Mouse (Mus musculus): ENCODE data around the gene Cers3. TPM values are rescaled to one million over a fixed set of nuclear protein-coding genes. Genes with fewer than 3 reads are reported as not detected.
A peak's percentile ranks its signal among the peaks of the same experiment; 100 is the strongest.

Cers3 gene
- polyA plus RNA-seq, 1 experiment from 2014 or later: 1.3 TPM

DNA sequence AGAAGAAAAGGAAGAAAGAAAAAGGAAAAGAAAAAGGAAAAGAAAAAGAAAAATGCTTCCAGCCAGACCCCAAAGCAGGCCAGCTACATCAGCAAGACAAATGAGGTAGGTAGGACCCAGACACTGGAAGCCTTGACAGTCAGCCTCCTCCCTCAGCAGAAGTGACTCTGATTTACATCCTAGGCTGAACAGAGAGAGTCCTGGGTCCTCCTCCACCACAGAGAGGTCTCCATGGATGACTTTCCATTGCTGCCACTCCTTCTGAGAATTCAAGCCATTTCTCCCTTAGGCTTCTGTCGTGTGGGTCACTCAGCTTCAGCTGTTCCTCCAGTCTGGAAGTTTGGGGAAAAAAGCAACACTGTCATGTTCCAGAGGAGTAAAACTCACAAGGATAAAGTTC, 68.0 kb downstream of the Cers3 start:
- H3K36me3 ChIP-seq: no peaks in the 10 kb centered on the region
- WGBS: 28% methylated on average over 1 of the region's 1 CpGs
- H3K4me2 ChIP-seq: no peak overlapping the region
- H3K27ac ChIP-seq: no peak overlapping the region
- ATAC-seq (replicated peaks; ENCODE audit: low FRiP score): peak; percentile 52; the same call in 1 of the 2 replicates
- H3K27me3 ChIP-seq: no peaks in the 10 kb centered on the region
- H3K9ac ChIP-seq: no peak overlapping the region
- H3K4me3 ChIP-seq (replicated peaks): no peak overlapping the region
- 0 out of 2 replicates have a peak, but pooled peaks cover 4% of the 10 kb centered on the region for H3K4me1 ChIP-seq
- no peaks in the 10 kb centered on the region for H3K9me3 ChIP-seq (replicated peaks)

- H3K27ac ChIP-seq: 0 out of 2 replicates have a peak overlapping the region, but pooled peaks have one; percentile 8
Observed at GRCm38 (mm10) chr7:66812289-66812688, 69.0 kb downstream of the Cers3 start.

DNA sequence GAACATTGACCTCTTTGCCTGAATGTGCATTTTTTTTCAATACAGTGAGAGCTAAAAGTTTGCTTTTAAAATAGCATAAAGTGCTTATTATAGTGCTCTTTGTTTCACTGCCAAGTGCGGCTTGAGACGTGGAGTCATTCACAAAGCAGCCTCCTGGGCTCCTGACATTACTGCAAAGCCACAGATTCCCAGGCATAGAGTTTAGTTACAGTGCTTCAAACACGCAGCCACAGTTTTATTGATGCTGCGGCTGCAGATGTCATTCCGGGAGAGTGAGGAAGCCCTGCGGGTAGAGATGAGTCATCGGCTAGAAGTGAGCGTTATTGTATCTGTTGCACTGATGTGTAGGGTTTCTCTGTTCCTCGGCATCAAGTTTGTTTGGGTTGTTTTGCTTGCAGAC, 69.4 kb downstream of the Cers3 start:
- no peaks in the 10 kb centered on the region for H3K36me3 ChIP-seq
- H3K4me3 ChIP-seq (replicated peaks): no peak overlapping the region
- no peaks in the 10 kb centered on the region for H3K27me3 ChIP-seq
- 0 out of 2 replicates have a peak overlapping the region, but pooled peaks have one; percentile 8 for H3K27ac ChIP-seq
- no peaks in the 10 kb centered on the region for H3K9me3 ChIP-seq (replicated peaks)
- 0 out of 2 replicates have a peak, but pooled peaks cover 5% of the 10 kb centered on the region for H3K4me1 ChIP-seq
- H3K9ac ChIP-seq: no peak overlapping the region
- H3K4me2 ChIP-seq: no peak overlapping the region
- WGBS: 29% methylated on average over 9 of the region's 9 CpGs
- no peak for ATAC-seq (replicated peaks; ENCODE audit: low FRiP score)

More at GRCm38 (mm10) chr7:66812289-66812688, 69.0 kb downstream of the Cers3 start:
- no peak for ATAC-seq (replicated peaks; ENCODE audit: low FRiP score)
- Histone ChIP-seq H3K27me3 (no peaks in the 10 kb centered on the region), H3K9ac (no peak overlapping the region), H3K4me2 (no peak overlapping the region), H3K36me3 (no peaks in the 10 kb centered on the region), H3K4me1 (0 out of 2 replicates have a peak, but pooled peaks cover 4% of the 10 kb centered on the region), H3K9me3 (replicated peaks) (no peaks in the 10 kb centered on the region), H3K4me3 (replicated peaks) (no peak overlapping the region)
- 76% methylated on average over 4 of the region's 4 CpGs for WGBS

DNA sequence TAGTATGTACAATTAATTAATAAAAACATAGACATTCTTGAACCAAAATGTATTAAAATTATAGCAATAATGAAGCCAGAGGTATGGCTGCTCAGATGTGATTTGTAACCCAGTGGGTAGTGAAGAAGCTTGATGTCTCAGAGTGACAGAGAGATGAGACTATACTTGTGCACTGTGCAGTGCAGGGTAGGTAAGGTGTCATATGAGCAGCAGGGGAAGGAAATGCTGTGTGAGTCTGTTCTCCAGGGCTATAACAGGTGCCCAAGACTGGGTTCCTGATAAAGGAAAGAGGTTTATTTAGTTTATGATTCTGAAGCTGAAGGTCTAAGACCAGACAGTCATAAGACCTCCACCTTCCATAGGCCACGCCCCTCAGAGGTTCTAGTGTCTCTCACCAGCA, 69.9 kb downstream of the Cers3 start:
- 59% methylated on average over 1 of the region's 1 CpGs for WGBS
- 0 out of 2 replicates have a peak, but pooled peaks cover 6% of the 10 kb centered on the region for H3K4me1 ChIP-seq
- no peaks in the 10 kb centered on the region for H3K36me3 ChIP-seq
- H3K9me3 ChIP-seq (replicated peaks): no peaks in the 10 kb centered on the region
- no peak overlapping the region for H3K4me2 ChIP-seq
- no peak overlapping the region for H3K4me3 ChIP-seq (replicated peaks)
- ATAC-seq (replicated peaks; ENCODE audit: low FRiP score): no peak
- H3K27ac ChIP-seq: no peak overlapping the region
- H3K27me3 ChIP-seq: no peaks in the 10 kb centered on the region
- no peak overlapping the region for H3K9ac ChIP-seq

GRCm38 (mm10) chr7:66815526-66815925, 72.2 kb downstream of the Cers3 start:
- no peaks in the 10 kb centered on the region for H3K9me3 ChIP-seq (replicated peaks)
- no peak for ATAC-seq (replicated peaks; ENCODE audit: low FRiP score)
- 71% methylated on average over 6 of the region's 6 CpGs for WGBS
- no peak overlapping the region for H3K27ac ChIP-seq
- H3K9ac ChIP-seq: no peak overlapping the region
- no peaks in the 10 kb centered on the region for H3K27me3 ChIP-seq
- no peak overlapping the region for H3K4me3 ChIP-seq (replicated peaks)
- 0 out of 2 replicates have a peak, but pooled peaks cover 6% of the 10 kb centered on the region for H3K4me1 ChIP-seq
- H3K4me2 ChIP-seq: no peak overlapping the region
- H3K36me3 ChIP-seq: no peaks in the 10 kb centered on the region

DNA sequence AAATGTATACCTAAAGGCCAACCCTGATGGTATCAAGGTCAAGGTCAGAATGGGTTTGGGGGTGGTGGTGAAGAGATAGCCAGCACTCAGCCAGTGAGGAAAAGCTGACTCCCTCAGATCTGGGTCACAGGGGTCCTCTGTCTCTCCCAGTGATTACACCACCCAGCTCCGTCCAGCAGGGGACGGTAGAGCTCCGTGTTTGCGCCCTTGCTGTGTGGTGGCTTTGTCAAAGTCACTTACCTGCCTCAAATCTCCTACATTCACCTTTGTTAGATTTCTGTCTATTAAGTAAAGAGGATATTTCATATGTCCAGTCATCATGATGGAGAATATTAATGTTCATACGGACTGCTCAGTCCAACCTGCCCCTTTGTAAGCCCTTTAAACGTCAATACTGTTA, 76.7 kb downstream of the Cers3 start:
- H3K4me3 ChIP-seq (replicated peaks): no peak overlapping the region
- H3K27me3 ChIP-seq: no peaks in the 10 kb centered on the region
- H3K9ac ChIP-seq: no peak overlapping the region
- WGBS: 31% methylated on average over 6 of the region's 6 CpGs
- H3K36me3 ChIP-seq: no peaks in the 10 kb centered on the region
- 0 out of 2 replicates have a peak, but pooled peaks have one; percentile 29 for ATAC-seq (replicated peaks; ENCODE audit: low FRiP score)
- no peak overlapping the region for H3K4me2 ChIP-seq
- H3K9me3 ChIP-seq (replicated peaks): no peaks in the 10 kb centered on the region
- no peak overlapping the region for H3K27ac ChIP-seq
- H3K4me1 ChIP-seq: peaks cover 5% of the 10 kb centered on the region; the same call in 1 of the 2 replicates

DNA sequence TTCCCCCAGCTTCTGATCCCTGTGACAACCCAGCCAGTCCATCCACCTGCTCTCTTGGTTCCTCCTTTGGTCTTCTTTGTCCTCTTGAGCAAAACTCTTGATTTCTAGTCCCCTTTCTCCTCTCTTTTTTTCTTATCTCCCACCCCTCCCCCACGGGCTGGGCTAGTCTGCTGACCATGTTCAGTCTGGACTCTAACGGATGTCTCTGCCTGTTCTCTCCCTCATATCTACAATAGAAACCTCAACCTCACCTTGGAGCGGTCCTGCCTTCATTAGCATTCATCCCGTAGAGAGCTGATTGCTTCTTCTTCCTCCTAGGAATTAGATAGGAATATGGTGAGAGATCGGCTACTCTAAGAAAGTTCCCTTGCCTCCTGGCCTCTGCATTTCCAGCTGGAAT, 87.5 kb downstream of the Cers3 start:
- Histone ChIP-seq H3K4me3 (replicated peaks) (no peak overlapping the region), H3K4me1 (peaks cover 12% of the 10 kb centered on the region), H3K9me3 (replicated peaks) (no peaks in the 10 kb centered on the region), H3K9ac (no peak overlapping the region), H3K4me2 (peak overlapping the region; percentile 22; the same call in 1 of the 2 replicates), H3K27ac (0 out of 2 replicates have a peak overlapping the region, but pooled peaks have one; percentile 19), H3K27me3 (no peaks in the 10 kb centered on the region; the same call in 1 of the 2 replicates), H3K36me3 (no peaks in the 10 kb centered on the region)
- 59% methylated on average over 5 of the region's 5 CpGs for WGBS
- ATAC-seq (replicated peaks; ENCODE audit: low FRiP score): no peak

GRCm38 (mm10) chr7:66831295-66831694, 88.0 kb downstream of the Cers3 start:
- H3K27ac ChIP-seq: 0 out of 2 replicates have a peak overlapping the region, but pooled peaks have one; percentile 19
- H3K27me3 ChIP-seq: no peaks in the 10 kb centered on the region; the same call in 1 of the 2 replicates
- H3K4me2 ChIP-seq: 0 out of 2 replicates have a peak overlapping the region, but pooled peaks have one; percentile 22
- no peak for ATAC-seq (replicated peaks; ENCODE audit: low FRiP score)
- peaks cover 12% of the 10 kb centered on the region for H3K4me1 ChIP-seq
- no peak overlapping the region for H3K9ac ChIP-seq
- H3K4me3 ChIP-seq (replicated peaks): no peak overlapping the region
- no peaks in the 10 kb centered on the region for H3K36me3 ChIP-seq
- WGBS: 49% methylated on average over 5 of the region's 5 CpGs
- H3K9me3 ChIP-seq (replicated peaks): no peaks in the 10 kb centered on the region

GRCm38 (mm10) chr7:66839463-66840007, 96.2 kb downstream of the Cers3 start, which contains the start of gene Adamts17:
Gene Adamts17 (plus strand): TSS chr7:66839735.
- ATAC-seq (replicated peaks; ENCODE audit: low FRiP score): peak; percentile 96
- Histone ChIP-seq H3K4me3 (replicated peaks) (peak within 1 kb of the TSS; percentile 60), H3K27me3 (peaks cover 12% of the 10 kb centered on the region), H3K4me1 (peaks cover 16% of the 10 kb centered on the region), H3K9me3 (replicated peaks) (no peaks in the 10 kb centered on the region), H3K27ac (peak within 1 kb of the TSS; percentile 66), H3K4me2 (peak within 1 kb of the TSS; percentile 99), H3K9ac (peak within 1 kb of the TSS; percentile 54), H3K36me3 (no peaks in the 10 kb centered on the region)
- under 1% methylated on average over 30 of the region's 30 CpGs for WGBS

GRCm38 (mm10) chr7:66840008-66840719, 96.9 kb downstream of the Cers3 start:
- Histone ChIP-seq H3K36me3 (no peaks in the 10 kb centered on the region), H3K27ac (peak overlapping the region; percentile 66), H3K4me1 (peaks cover 16% of the 10 kb centered on the region), H3K4me3 (replicated peaks) (peak overlapping the region; percentile 60), H3K9me3 (replicated peaks) (no peaks in the 10 kb centered on the region), H3K4me2 (peak overlapping the region; percentile 99), H3K9ac (peak overlapping the region; percentile 54), H3K27me3 (peaks cover 12% of the 10 kb centered on the region)
- WGBS: under 1% methylated on average over 72 of the region's 76 CpGs
- peak; percentile 10 for ATAC-seq (replicated peaks; ENCODE audit: low FRiP score)

GRCm38 (mm10) chr7:66841165-66841564, 97.9 kb downstream of the Cers3 start:
- Histone ChIP-seq H3K27me3 (peaks cover 12% of the 10 kb centered on the region), H3K4me1 (peaks cover 24% of the 10 kb centered on the region), H3K36me3 (no peaks in the 10 kb centered on the region), H3K9me3 (replicated peaks) (no peaks in the 10 kb centered on the region), H3K27ac (no peak overlapping the region), H3K4me2 (peak overlapping the region; percentile 99), H3K4me3 (replicated peaks) (peak overlapping the region; percentile 60), H3K9ac (no peak overlapping the region)
- no peak for ATAC-seq (replicated peaks; ENCODE audit: low FRiP score)
- 78% methylated on average over 7 of the region's 7 CpGs for WGBS

DNA sequence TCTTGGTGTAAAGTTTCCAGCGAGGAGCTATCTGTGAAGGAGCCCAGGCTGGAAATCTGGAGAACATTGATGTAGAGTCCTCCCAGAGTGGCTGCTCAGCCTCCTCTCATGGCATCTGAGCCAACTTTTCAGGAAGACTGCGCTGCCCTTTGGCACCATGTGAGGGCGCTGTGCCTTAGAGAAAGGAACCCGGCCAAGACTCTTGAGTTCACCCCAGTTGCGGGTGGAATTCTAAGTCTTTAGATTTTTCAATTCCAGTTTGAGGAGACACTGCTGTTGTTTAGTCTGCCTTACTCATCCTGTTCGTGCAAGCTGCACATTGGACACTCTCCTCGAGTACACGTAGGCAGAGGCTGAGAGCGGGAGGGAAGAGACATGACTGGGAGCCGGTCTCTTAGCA, 98.7 kb downstream of the Cers3 start:
- 49% methylated on average over 10 of the region's 10 CpGs for WGBS

More for the DNA sequence above, 98.7 kb downstream of the Cers3 start:
- Histone ChIP-seq H3K27me3 (peaks cover 12% of the 10 kb centered on the region), H3K4me1 (peaks cover 28% of the 10 kb centered on the region), H3K4me3 (replicated peaks) (no peak overlapping the region), H3K36me3 (no peaks in the 10 kb centered on the region), H3K4me2 (no peak overlapping the region), H3K9me3 (replicated peaks) (no peaks in the 10 kb centered on the region), H3K27ac (no peak overlapping the region), H3K9ac (no peak overlapping the region)
- no peak for ATAC-seq (replicated peaks; ENCODE audit: low FRiP score)
